Mouse (Mus musculus): ENCODE results near the gene Sec11a.

DNA sequence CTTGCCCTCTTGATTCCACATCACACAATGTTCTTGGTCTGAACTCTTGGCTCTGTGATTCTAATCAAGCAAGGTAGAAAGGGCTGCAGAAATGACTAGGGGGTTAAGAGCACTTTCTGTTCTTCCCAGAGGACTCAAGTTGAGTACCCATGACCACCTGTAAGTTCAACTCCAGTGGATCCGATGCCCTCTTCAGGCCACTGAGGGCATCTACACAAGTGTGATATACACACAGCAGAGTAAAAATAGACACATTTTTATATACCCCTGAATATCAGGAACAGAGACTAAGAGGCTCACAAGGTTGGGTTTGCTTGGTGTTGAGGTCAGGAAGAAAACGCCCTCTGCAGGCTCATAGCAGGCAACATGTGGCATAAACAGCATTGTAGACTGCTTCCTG, 73.9 kb downstream of the Sec11a start:
- TF ChIP-seq CTCF (IDR thresholded peaks at IDR 0.05; ENCODE audit: low read depth, low read length): no peak
- TF ChIP-seq TAL1 (conservative IDR thresholded peaks at IDR 0.05; ENCODE audit: low read depth, low read length): no peak

All from G1E (cell line).